Mouse (Mus musculus) embryonic stem cell, embryonic (primary cell): Measurements from ENCODE around the gene Glg1.

Experiments used
- CTCF ChIA-PET, 4 experiments: fragments of 300-600 bp in 2 of 4; fragments of 350-600 bp in 2 of 4; sonication (Branson Sonifier 250); formaldehyde crosslinking; loops; one replicate each; lab custom pipeline; 2022; ENCODE audit warnings: inconsistent platforms in 2 of 4; lab: Charles Lee
- POLR2A ChIA-PET, 4 experiments: fragments of 300-600 bp in 2 of 4; fragments of 350-600 bp in 2 of 4; sonication (Branson Sonifier 250); formaldehyde crosslinking; loops; one replicate each; lab custom pipeline; 2022; ENCODE audit warnings: antibody characterized with exemption in 4 of 4, inconsistent platforms in 1 of 4; lab: Charles Lee

Glg1 gene

GRCm38 (mm10) chr8:111119481-111119880, 139.5 kb downstream of the Glg1 start:
- POLR2A ChIA-PET = no interaction called here
- CTCF ChIA-PET = interaction anchor here in 2 of 4 experiments (0.6 to 0.7 kb wide), 2 partner anchors 26 to 200 kb away, joined by 3 to 13 read pairs; partner anchors contain the start of gene St3gal2 (in 1 of the 2)

GRCm38 (mm10) chr8:111114891-111115290, 144.1 kb downstream of the Glg1 start:
- CTCF ChIA-PET = no interaction called here
- POLR2A ChIA-PET = interaction anchor here in 2 of 4 experiments (0.5 to 1.1 kb wide), 3 partner anchors 12 to 185 kb away, joined by 3 to 11 read pairs (median 7); partner anchors contain the start of gene Rfwd3 (in 1 of the 2)
